Comparison of ENCODE assay signal across 9 mouse cellular contexts in the genomic region with DNA sequence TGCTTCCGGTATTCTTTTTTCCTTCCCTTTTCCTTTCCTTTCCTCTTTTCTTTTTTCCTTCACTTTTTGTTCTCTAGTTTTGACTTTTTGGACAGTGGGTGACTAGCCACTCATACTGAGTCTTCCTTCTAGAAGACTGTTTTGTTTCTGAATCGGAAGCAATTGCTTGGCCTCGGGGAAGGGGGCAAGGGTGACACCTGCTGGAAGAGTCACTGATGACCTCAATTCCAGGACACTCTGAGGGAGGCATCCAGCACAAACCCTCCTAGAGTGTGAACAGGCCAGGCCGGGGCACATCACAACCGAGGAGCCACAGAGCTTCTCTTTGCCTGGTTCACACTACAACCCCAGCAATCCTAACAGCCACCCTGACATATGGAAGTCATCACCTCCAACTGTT. TPM values are rescaled to one million over a fixed set of nuclear protein-coding genes. Genes with fewer than 3 reads are reported as not detected.
DNase-seq lines count a peak whose midpoint lies in the region; ATAC-seq and TF ChIP-seq lines count a peak whose summit lies in the region.
"Had no signal": no experiment of that assay in that cellular context is flagged by ENCODE, and none has a peak within 500 bp of the region (broad histone marks: within the 10 kb centered on the region; RNA-seq: fewer than 3 reads in every experiment).

No protein-coding gene starts in this region.

- H3K27ac ChIP-seq in hindbrain, postnatal 0 days: no peak overlapping the region
- H3K27ac ChIP-seq in hindbrain, embryonic 16.5 days (ENCODE audit: low read depth, low read length): no peak overlapping the region
- H3K27ac ChIP-seq in midbrain, postnatal 0 days (ENCODE audit: low read depth, low read length): no peak overlapping the region
- H3K27ac ChIP-seq: limb, embryonic 13.5 days had no signal

- H3K36me3 ChIP-seq in hindbrain, postnatal 0 days (ENCODE audit: insufficient read depth, low read length): peaks cover 15% of the 10 kb centered on the region
- H3K36me3 ChIP-seq in hindbrain, embryonic 16.5 days (ENCODE audit: control insufficient read depth, insufficient read depth, low read length): peaks cover 15% of the 10 kb centered on the region
- H3K36me3 ChIP-seq in midbrain, postnatal 0 days (ENCODE audit: insufficient read depth, low read length): peaks cover 23% of the 10 kb centered on the region

- no peaks in the 10 kb centered on the region for H3K9me3 ChIP-seq in hindbrain, postnatal 0 days (ENCODE audit: low read length)
- no peaks in the 10 kb centered on the region for H3K9me3 ChIP-seq in hindbrain, embryonic 16.5 days (ENCODE audit: control insufficient read depth, low read length)
- no peaks in the 10 kb centered on the region for H3K9me3 ChIP-seq in midbrain, postnatal 0 days (ENCODE audit: low read length)
- H3K9me3 ChIP-seq: limb, embryonic 13.5 days had no signal

- no peak for ATAC-seq in hindbrain, postnatal 0 days
- no peak for ATAC-seq in hindbrain, embryonic 16.5 days
- peak; percentile 42; the same call in 1 of the 2 replicates for ATAC-seq in granulocyte monocyte progenitor cell, adult 5-6 weeks (replicated peaks; ENCODE audit: poor library complexity, severe bottlenecking)
- no peak for ATAC-seq in midbrain, postnatal 0 days (ENCODE audit: low FRiP score)

- no peak overlapping the region for H3K4me3 ChIP-seq in hindbrain, postnatal 0 days (ENCODE audit: low read length)
- H3K4me3 ChIP-seq in hindbrain, embryonic 16.5 days (ENCODE audit: low read length): no peak overlapping the region
- H3K4me3 ChIP-seq in midbrain, postnatal 0 days (ENCODE audit: low read depth, low read length): no peak overlapping the region
- H3K4me3 ChIP-seq: limb, embryonic 13.5 days had no signal

- no peaks in the 10 kb centered on the region for H3K27me3 ChIP-seq in hindbrain, postnatal 0 days (ENCODE audit: insufficient read depth, low read length)
- no peaks in the 10 kb centered on the region for H3K27me3 ChIP-seq in hindbrain, embryonic 16.5 days (replicated peaks; ENCODE audit: control insufficient read depth, insufficient read depth, low read length)
- no peaks in the 10 kb centered on the region for H3K27me3 ChIP-seq in midbrain, postnatal 0 days (ENCODE audit: insufficient read depth, low read length)
- H3K27me3 ChIP-seq: limb, embryonic 13.5 days had no signal

- WGBS in hindbrain, postnatal 0 days: 43% methylated on average over 5 of the region's 5 CpGs
- 50% methylated on average over 5 of the region's 5 CpGs for WGBS in hindbrain, embryonic 16.5 days
- 54% methylated on average over 5 of the region's 5 CpGs for WGBS in midbrain, postnatal 0 days

- TF ChIP-seq CTCF in hindbrain, postnatal 0 days (IDR thresholded peaks at IDR 0.05; ENCODE audit: low read depth): peak; percentile 53
- TF ChIP-seq CTCF in midbrain, postnatal 0 days (IDR thresholded peaks at IDR 0.05): peak; percentile 65

- H3K9ac ChIP-seq in hindbrain, postnatal 0 days (replicated peaks; ENCODE audit: low read length): no peak overlapping the region
- no peak overlapping the region for H3K9ac ChIP-seq in hindbrain, embryonic 16.5 days (ENCODE audit: low read depth, low read length)
- no peak overlapping the region for H3K9ac ChIP-seq in midbrain, postnatal 0 days (replicated peaks; ENCODE audit: low read length, poor library complexity, severe bottlenecking)
- H3K9ac ChIP-seq: limb, embryonic 13.5 days had no signal

- peak; percentile 40 for DNase-seq in hindbrain, postnatal 0 days (ENCODE audit: low spot score)
- peak; percentile 20 for DNase-seq in A20 (ENCODE audit: low read depth, low spot score)
- DNase-seq in Muller cell, postnatal 12 days (ENCODE audit: inconsistent ontology term): peak; percentile 84
- DNase-seq in midbrain, postnatal 0 days (ENCODE audit: low spot score): no peak
- no peak for DNase-seq in frontal cortex, postnatal 36 days (ENCODE audit: low spot score in 2 of 2)
- no peak for DNase-seq in right cerebral cortex, postnatal 36 days (ENCODE audit: low spot score in 2 of 2)

- no peak overlapping the region for H3K4me2 ChIP-seq in hindbrain, postnatal 0 days (ENCODE audit: low read depth, low read length)
- H3K4me2 ChIP-seq in hindbrain, embryonic 16.5 days (ENCODE audit: low read length): no peak overlapping the region
- H3K4me2 ChIP-seq in midbrain, postnatal 0 days (ENCODE audit: low read depth, low read length, poor library complexity, severe bottlenecking): no peak overlapping the region
- H3K4me2 ChIP-seq: limb, embryonic 13.5 days had no signal

- H3K4me1 ChIP-seq in hindbrain, postnatal 0 days (ENCODE audit: insufficient read depth, low read length): no peaks in the 10 kb centered on the region
- no peaks in the 10 kb centered on the region for H3K4me1 ChIP-seq in hindbrain, embryonic 16.5 days (ENCODE audit: control insufficient read depth, insufficient read depth, low read depth, low read length)
- H3K4me1 ChIP-seq in midbrain, postnatal 0 days (ENCODE audit: insufficient read depth, low read length): no peaks in the 10 kb centered on the region
- H3K4me1 ChIP-seq: limb, embryonic 13.5 days had no signal

RNA-seq across cellular contexts. Expression of a gene that starts 34.0 kb away (rescaled TPM):
- 12.8 and 13.3 TPM in 2 replicates for total RNA-seq in hindbrain, postnatal 0 days (2014; rRNA removed)
- 6.5 and 7.1 TPM in 2 replicates for polyA plus RNA-seq in hindbrain, postnatal 0 days (2015; fragmentation: Nextera tagmentation; extraction: Ambion mirVana)
- polyA plus RNA-seq in hindbrain, embryonic 16.5 days (2015; fragmentation: Nextera tagmentation; extraction: Ambion mirVana): 8.1 and 8.9 TPM in 2 replicates
- 10.5 and 11.9 TPM in 2 replicates for total RNA-seq in granulocyte monocyte progenitor cell, adult 5-6 weeks (2014; fragmentation: Nextera tagmentation)
- 7.4 and 8.3 TPM in 2 replicates for total RNA-seq in granulocyte monocyte progenitor cell, adult 5-6 weeks (2017)
- 11.7 and 15.7 TPM in 2 replicates for total RNA-seq in midbrain, postnatal 0 days (2014; rRNA removed)
- 5.6 and 5.9 TPM in 2 replicates for polyA plus RNA-seq in midbrain, postnatal 0 days (2015; fragmentation: Nextera tagmentation; extraction: Ambion mirVana)

Comparison
In these comparisons a context has a peak if more than half of its experiments do, and no peak if none do; other contexts are left out.
1. DNase-seq: peak in hindbrain, postnatal 0 days (single experiment), A20 (single experiment) and Muller cell, postnatal 12 days (single experiment); none in midbrain, postnatal 0 days (single experiment), frontal cortex, postnatal 36 days (0 of 2) and right cerebral cortex, postnatal 36 days (0 of 2).